Mouse (Mus musculus): Measurements from ENCODE around the gene Asap2.

DNA sequence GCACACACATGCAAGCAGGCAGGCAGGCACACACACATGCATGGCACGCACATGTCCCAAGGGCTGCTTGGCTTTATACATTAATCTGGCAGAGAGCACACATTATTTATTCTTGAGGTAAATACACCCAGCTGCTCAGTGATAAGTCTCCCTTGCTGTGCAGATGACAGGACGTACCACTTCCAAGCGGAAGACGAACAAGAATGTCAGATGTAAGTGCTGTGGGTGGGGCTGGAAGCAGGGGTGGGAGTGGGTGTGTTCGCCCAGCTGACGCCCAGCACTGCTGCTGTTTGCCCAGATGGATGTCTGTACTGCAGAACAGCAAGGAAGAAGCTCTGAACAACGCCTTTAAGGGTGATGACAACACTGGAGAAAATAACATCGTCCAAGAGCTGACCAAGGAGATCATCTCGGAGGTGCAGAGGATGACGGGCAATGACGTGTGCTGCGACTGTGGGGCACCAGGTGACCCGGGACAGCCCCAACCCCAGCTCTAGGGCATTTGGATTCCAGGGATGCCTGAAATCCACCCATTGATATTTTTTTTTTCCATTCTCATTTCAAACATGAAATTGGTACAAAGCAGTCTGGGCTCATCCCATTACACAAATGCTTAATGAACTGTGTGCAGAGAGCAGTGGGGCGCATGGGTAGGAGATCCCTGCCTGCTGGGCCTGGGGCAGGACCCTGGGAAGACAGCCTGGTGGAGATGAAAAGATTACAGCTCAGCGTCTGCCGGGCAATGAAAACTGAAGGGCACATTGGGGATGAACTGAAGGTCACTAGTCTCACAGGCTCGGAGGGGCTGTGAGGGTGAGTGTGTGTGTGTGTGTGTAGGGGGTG lies 239.0 kb downstream of the Asap2 start:
- no peak for TF ChIP-seq CTCF (IDR thresholded peaks at IDR 0.05; ENCODE audit: low read depth)
- 0 out of 2 replicates have a peak, but pooled peaks have one; percentile 10 for TF ChIP-seq EP300 (IDR thresholded peaks at IDR 0.05; ENCODE audit: low read depth)
